Comparison of ENCODE assay signal across 8 mouse cellular contexts in genomic region chr11:77765459-77765777, GRCm38 (mm10). TPM values are rescaled to one million over a fixed set of nuclear protein-coding genes. Genes with fewer than 3 reads are reported as not detected.
A peak's percentile ranks its signal among the peaks of the same experiment; 100 is the strongest.
DNase-seq lines count a peak whose midpoint lies in the region; ATAC-seq and TF ChIP-seq lines count a peak whose summit lies in the region.

No protein-coding gene starts in this region.

- H3K9me3 ChIP-seq in forebrain, embryonic 13.5 days (replicated peaks) = no peaks in the 10 kb centered on the region
- H3K9me3 ChIP-seq in kidney, postnatal 0 days (replicated peaks; ENCODE audit: low read length) = no peaks in the 10 kb centered on the region
- H3K9me3 ChIP-seq in neural tube, embryonic 13.5 days = no peaks in the 10 kb centered on the region

- no peak for DNase-seq in layer of hippocampus, adult 2 months (ENCODE audit: low spot score in 2 of 2)
- no peak for DNase-seq in layer of hippocampus, postnatal 10 days (ENCODE audit: low spot score in 2 of 2)
- no peak for DNase-seq in kidney, postnatal 0 days (ENCODE audit: low spot score)
- no peak for DNase-seq in retina, postnatal 1 day
- no peak for DNase-seq in natural killer cell, adult 2 months (ENCODE audit: low spot score in 2 of 2)

- no peak for ATAC-seq in forebrain, embryonic 13.5 days
- no peak for ATAC-seq in kidney, postnatal 0 days (replicated peaks; ENCODE audit: low FRiP score, low read depth)
- no peak for ATAC-seq in neural tube, embryonic 13.5 days (ENCODE audit: low read depth)
- no peak for ATAC-seq in CD4-positive, CD25-positive, alpha-beta regulatory T cell, adult 4 months

- H3K4me3 ChIP-seq in layer of hippocampus, adult 2 months = peak overlapping the region; percentile 92
- H3K4me3 ChIP-seq in forebrain, embryonic 13.5 days = peak overlapping the region; percentile 17; the same call in 1 of the 2 replicates
- H3K4me3 ChIP-seq in kidney, postnatal 0 days (replicated peaks; ENCODE audit: low read depth, low read length) = no peak overlapping the region
- H3K4me3 ChIP-seq in neural tube, embryonic 13.5 days = peak overlapping the region; percentile 94; the same call in 1 of the 2 replicates

- H3K27ac ChIP-seq in layer of hippocampus, adult 2 months = peak overlapping the region; percentile 99
- H3K27ac ChIP-seq in forebrain, embryonic 13.5 days = no peak overlapping the region
- H3K27ac ChIP-seq in kidney, postnatal 0 days = peak overlapping the region; percentile 78
- H3K27ac ChIP-seq in neural tube, embryonic 13.5 days (replicated peaks) = no peak overlapping the region; the same call in 1 of the 2 replicates

- 0 out of 2 replicates have a peak overlapping the region, but pooled peaks have one; percentile 14 for H3K9ac ChIP-seq in forebrain, embryonic 13.5 days
- peak overlapping the region; percentile 60; the same call in 1 of the 2 replicates for H3K9ac ChIP-seq in kidney, postnatal 0 days (ENCODE audit: low read depth, low read length)
- peak overlapping the region; percentile 99; the same call in 1 of the 2 replicates for H3K9ac ChIP-seq in neural tube, embryonic 13.5 days

- H3K36me3 ChIP-seq in forebrain, embryonic 13.5 days (ENCODE audit: poor library complexity, severe bottlenecking) = no peaks in the 10 kb centered on the region
- H3K36me3 ChIP-seq in kidney, postnatal 0 days (ENCODE audit: insufficient read depth, low read length) = no peaks in the 10 kb centered on the region
- no peaks in the 10 kb centered on the region for H3K36me3 ChIP-seq in neural tube, embryonic 13.5 days

- H3K4me1 ChIP-seq in forebrain, embryonic 13.5 days = peaks cover 42% of the 10 kb centered on the region
- peaks cover 35% of the 10 kb centered on the region for H3K4me1 ChIP-seq in kidney, postnatal 0 days (replicated peaks; ENCODE audit: insufficient read depth, low read length)
- peaks cover 40% of the 10 kb centered on the region for H3K4me1 ChIP-seq in neural tube, embryonic 13.5 days (replicated peaks)

- 43% methylated on average over 4 of the region's 4 CpGs for WGBS in forebrain, embryonic 13.5 days
- 44% methylated on average over 4 of the region's 4 CpGs for WGBS in kidney, postnatal 0 days
- 53% methylated on average over 4 of the region's 4 CpGs for WGBS in neural tube, embryonic 13.5 days

- H3K27me3 ChIP-seq in forebrain, embryonic 13.5 days = 0 out of 2 replicates have a peak, but pooled peaks cover 7% of the 10 kb centered on the region
- H3K27me3 ChIP-seq in kidney, postnatal 0 days (ENCODE audit: insufficient read depth, low read length) = no peaks in the 10 kb centered on the region
- no peaks in the 10 kb centered on the region for H3K27me3 ChIP-seq in neural tube, embryonic 13.5 days

- H3K4me2 ChIP-seq in forebrain, embryonic 13.5 days = peak overlapping the region; percentile 96
- peak overlapping the region; percentile 84 for H3K4me2 ChIP-seq in kidney, postnatal 0 days (ENCODE audit: low read length)
- H3K4me2 ChIP-seq in neural tube, embryonic 13.5 days = peak overlapping the region; percentile 81

- TF ChIP-seq CTCF in layer of hippocampus, adult 2 months (conservative IDR thresholded peaks at IDR 0.05) = no peak
- TF ChIP-seq CTCF in kidney, postnatal 0 days (IDR thresholded peaks at IDR 0.05; ENCODE audit: low read depth) = 0 out of 2 replicates have a peak, but pooled peaks have one; percentile 6

RNA-seq across cellular contexts. Expression of gene Myo18a, which starts 2.4 kb away (rescaled TPM):
- total RNA-seq in layer of hippocampus, adult 2 months (2021) = 100 to 1,000 TPM; 137 to 156 TPM
- 100 to 1,000 TPM; 150 to 167 TPM for total RNA-seq in layer of hippocampus, postnatal 10 days (2021)
- polyA plus RNA-seq in forebrain, embryonic 13.5 days (2015; fragmentation: Nextera tagmentation; extraction: Ambion mirVana) = 38.2 and 48.1 TPM in 2 replicates
- 26.5 and 27.7 TPM in 2 replicates for polyA plus RNA-seq in kidney, postnatal 0 days (2015; fragmentation: Nextera tagmentation; extraction: Ambion mirVana)
- 43.2 and 44.2 TPM in 2 replicates for polyA plus RNA-seq in neural tube, embryonic 13.5 days (2015; fragmentation: Nextera tagmentation; extraction: Ambion mirVana)
- 10 to 100 TPM; 21.4 to 28.9 TPM for polyA plus RNA-seq in CD4-positive, CD25-positive, alpha-beta regulatory T cell, adult 4 months (2017; shearing (Covaris generic))

RNA-seq across cellular contexts. Expression of gene Gm10277, which starts 22.1 kb away (rescaled TPM):
- total RNA-seq in layer of hippocampus, adult 2 months (2021) = not detected
- not detected for total RNA-seq in layer of hippocampus, postnatal 10 days (2021)
- 2.9 and 3.2 TPM in 2 replicates for polyA plus RNA-seq in forebrain, embryonic 13.5 days (2015; fragmentation: Nextera tagmentation; extraction: Ambion mirVana)
- polyA plus RNA-seq in kidney, postnatal 0 days (2015; fragmentation: Nextera tagmentation; extraction: Ambion mirVana) = 0.34 and 0.40 TPM in 2 replicates
- polyA plus RNA-seq in neural tube, embryonic 13.5 days (2015; fragmentation: Nextera tagmentation; extraction: Ambion mirVana) = 1.7 and 2.8 TPM in 2 replicates
- under 1 TPM; 0.32 to 0.34 TPM for polyA plus RNA-seq in CD4-positive, CD25-positive, alpha-beta regulatory T cell, adult 4 months (2017; shearing (Covaris generic))

RNA-seq across cellular contexts. Expression of gene Cryba1, which starts 40.3 kb away (rescaled TPM):
- not detected for total RNA-seq in layer of hippocampus, adult 2 months (2021)
- total RNA-seq in layer of hippocampus, postnatal 10 days (2021) = under 1 TPM; 0.45 to 0.87 TPM
- 0.76 and 1.7 TPM in 2 replicates for polyA plus RNA-seq in forebrain, embryonic 13.5 days (2015; fragmentation: Nextera tagmentation; extraction: Ambion mirVana)
- polyA plus RNA-seq in kidney, postnatal 0 days (2015; fragmentation: Nextera tagmentation; extraction: Ambion mirVana) = not detected in 2 replicates
- 4.2 and 5.6 TPM in 2 replicates for polyA plus RNA-seq in neural tube, embryonic 13.5 days (2015; fragmentation: Nextera tagmentation; extraction: Ambion mirVana)
- not detected for polyA plus RNA-seq in CD4-positive, CD25-positive, alpha-beta regulatory T cell, adult 4 months (2017; shearing (Covaris generic))

Comparison
In these comparisons a context has a peak if more than half of its experiments do, and no peak if none do; other contexts are left out.
1. H3K27ac ChIP-seq: peak in layer of hippocampus, adult 2 months (single experiment) and kidney, postnatal 0 days (single experiment); none in forebrain, embryonic 13.5 days (single experiment) and neural tube, embryonic 13.5 days (single experiment).
2. H3K9ac ChIP-seq: peak in every context shown above with its lines; median percentile 99 in neural tube, embryonic 13.5 days; 60 in kidney, postnatal 0 days; 14 in forebrain, embryonic 13.5 days.
3. Peak in every context shown above with its lines, with median percentiles within 50 percentile points of each other: H3K4me2 ChIP-seq.